Mouse (Mus musculus) cortical plate, adult 2 months (tissue): ENCODE results near the gene Rbm28. TPM values are rescaled to one million over a fixed set of nuclear protein-coding genes. Genes with fewer than 3 reads are reported as not detected.
A peak's percentile ranks its signal among the peaks of the same experiment; 100 is the strongest.
"Not testable (repeated sequence)": the region's sequence is repeated elsewhere in the genome, so short reads cannot be mapped to it uniquely, and the experiment has no call there.

Experiments used
- H3K27ac ChIP-seq: fragments of 200-500 bp; 2 replicates; pipeline ENCODE4 v1.5.1; 2012; ENCODE audit warnings: low read length, control low read depth, inconsistent platforms; ENCODE audit not compliant: insufficient read depth
- H3K4me1 ChIP-seq: fragments of 200-500 bp; 2 replicates; pipeline ENCODE4 v1.6.1; 2011; ENCODE audit warnings: low read length; ENCODE audit not compliant: control insufficient read depth, insufficient read depth
- H3K4me3 ChIP-seq: fragments of 200-500 bp; 2 replicates; pipeline ENCODE4 v1.5.1; 2011; ENCODE audit warnings: mild to moderate bottlenecking, low read length, control low read depth; ENCODE audit not compliant: insufficient read depth
- CTCF ChIP-seq: fragments of 200-500 bp; IDR thresholded peaks from 2 replicates; pipeline ENCODE4 v1.5.1; 2011; ENCODE audit warnings: mild to moderate bottlenecking, control low read depth, low read length; ENCODE audit not compliant: insufficient read depth; ENCODE audit errors: extremely low read depth
- POLR2A ChIP-seq: fragments of 200-500 bp; IDR thresholded peaks from 2 replicates; pipeline ENCODE4 v1.6.1; 2011; ENCODE audit warnings: mild to moderate bottlenecking, low read length, control low read depth; ENCODE audit not compliant: insufficient read depth; ENCODE audit errors: extremely low read depth
- polyA plus RNA-seq: library from polyadenylated mRNA; depleted of rRNA; stranded (reverse); fragments of >200 nt; gene quantifications from 2 replicates; pipeline ENCODE4 v1.2.3, GENCODE M21; 2012

The Rbm28 gene
- polyA plus RNA-seq, 1 experiment = 55.8 TPM

- no peak overlapping the region for H3K27ac ChIP-seq
- no peak for TF ChIP-seq POLR2A
- no peak for TF ChIP-seq CTCF
- peak overlapping the region; percentile 33 for H3K4me3 ChIP-seq
- no peaks in the 10 kb centered on the region; the same call in 1 of the 2 replicates for H3K4me1 ChIP-seq
These were observed 5.5 kb upstream of the Rbm28 start for GRCm38 (mm10) chr6:29170063-29170921.

GRCm38 (mm10) chr6:29169675-29170062 is 4.9 kb upstream of the Rbm28 start:
- no peaks in the 10 kb centered on the region; the same call in 1 of the 2 replicates for H3K4me1 ChIP-seq
- no peak overlapping the region for H3K27ac ChIP-seq
- peak overlapping the region; percentile 33; the same call in 1 of the 2 replicates for H3K4me3 ChIP-seq
- TF ChIP-seq POLR2A (no peak), CTCF (no peak)

- no peaks in the 10 kb centered on the region; the same call in 1 of the 2 replicates for H3K4me1 ChIP-seq
- no peak overlapping the region for H3K27ac ChIP-seq
- H3K4me3 ChIP-seq = no peak overlapping the region
- TF ChIP-seq CTCF = no peak
- TF ChIP-seq POLR2A = no peak
These were observed 4.1 kb upstream of the Rbm28 start for GRCm38 (mm10) chr6:29168871-29169270.

- Histone ChIP-seq H3K27ac (no peak overlapping the region), H3K4me1 (no peaks in the 10 kb centered on the region; the same call in 1 of the 2 replicates), H3K4me3 (no peak overlapping the region)
- TF ChIP-seq POLR2A (no peak), CTCF (peak; percentile 53; the same call in 1 of the 2 replicates)
These were observed 1.4 kb upstream of the Rbm28 start for GRCm38 (mm10) chr6:29166196-29166595.

- H3K4me3 ChIP-seq, H3K27ac ChIP-seq, H3K4me1 ChIP-seq: not testable (repeated sequence)
These were observed 3.5 kb downstream of the Rbm28 start for GRCm38 (mm10) chr6:29161291-29161690.

GRCm38 (mm10) chr6:29160786-29161185 is 4.0 kb downstream of the Rbm28 start:
- Histone ChIP-seq H3K27ac (no peak overlapping the region), H3K4me1 (no peaks in the 10 kb centered on the region), H3K4me3 (no peak overlapping the region)
- no peak for TF ChIP-seq POLR2A
- TF ChIP-seq CTCF = no peak

GRCm38 (mm10) chr6:29156326-29156725 is 8.5 kb downstream of the Rbm28 start:
- no peak overlapping the region for H3K4me3 ChIP-seq
- H3K4me1 ChIP-seq = no peaks in the 10 kb centered on the region
- TF ChIP-seq POLR2A = no peak
- TF ChIP-seq CTCF = no peak
- no peak overlapping the region for H3K27ac ChIP-seq

- TF ChIP-seq POLR2A (no peak), CTCF (no peak)
- 0 out of 2 replicates have a peak, but pooled peaks cover 1% of the 10 kb centered on the region for H3K4me1 ChIP-seq
These were observed 14.8 kb downstream of the Rbm28 start for GRCm38 (mm10) chr6:29150001-29150400.

GRCm38 (mm10) chr6:29147407-29148010 is 17.3 kb downstream of the Rbm28 start:
- H3K27ac ChIP-seq = no peak overlapping the region
- H3K4me1 ChIP-seq = 0 out of 2 replicates have a peak, but pooled peaks cover 1% of the 10 kb centered on the region
- H3K4me3 ChIP-seq = no peak overlapping the region
- TF ChIP-seq CTCF (no peak), POLR2A (no peak)

More at GRCm38 (mm10) chr6:29150001-29150400, 14.8 kb downstream of the Rbm28 start:
- Histone ChIP-seq H3K4me3 (no peak overlapping the region), H3K27ac (no peak overlapping the region)

GRCm38 (mm10) chr6:29146641-29147040 is 18.2 kb downstream of the Rbm28 start:
- H3K4me3 ChIP-seq = no peak overlapping the region
- TF ChIP-seq POLR2A (no peak), CTCF (no peak)

More at GRCm38 (mm10) chr6:29146641-29147040, 18.2 kb downstream of the Rbm28 start:
- 0 out of 2 replicates have a peak, but pooled peaks cover 1% of the 10 kb centered on the region for H3K4me1 ChIP-seq
- no peak overlapping the region for H3K27ac ChIP-seq
